Mouse (Mus musculus): ENCODE results near the gene Ptpn11.

- no peak for TF ChIP-seq POLR2A (IDR thresholded peaks at IDR 0.05; ENCODE audit: low read depth, low read length)
- no peak for TF ChIP-seq CTCF (IDR thresholded peaks at IDR 0.05; ENCODE audit: borderline replicate concordance, insufficient read depth, low read length)
Measured at GRCm38 (mm10) chr5:121225854-121226253, 34.7 kb upstream of the Ptpn11 start.

All from embryonic fibroblast, embryonic 13.5 days (primary cell).